Mouse (Mus musculus) testis, adult 10 weeks (tissue): Measurements from ENCODE around the gene Gsg1. TPM values are rescaled to one million over a fixed set of nuclear protein-coding genes. Genes with fewer than 3 reads are reported as not detected.

Experiments used
- polyA plus RNA-seq: library from polyadenylated mRNA; stranded (reverse); fragments of 350-450 nt; fragmentation: Illumina TruSeq; extraction: RNeasy Lipid Tissue Mini Kit (QIAGEN cat#74804); gene quantifications from one replicate; pipeline ENCODE4 v1.2.3, GENCODE M21; 2014; ENCODE audit warnings: low read depth, low replicate concordance

The Gsg1 gene
- polyA plus RNA-seq, result 184 TPM

DNA sequence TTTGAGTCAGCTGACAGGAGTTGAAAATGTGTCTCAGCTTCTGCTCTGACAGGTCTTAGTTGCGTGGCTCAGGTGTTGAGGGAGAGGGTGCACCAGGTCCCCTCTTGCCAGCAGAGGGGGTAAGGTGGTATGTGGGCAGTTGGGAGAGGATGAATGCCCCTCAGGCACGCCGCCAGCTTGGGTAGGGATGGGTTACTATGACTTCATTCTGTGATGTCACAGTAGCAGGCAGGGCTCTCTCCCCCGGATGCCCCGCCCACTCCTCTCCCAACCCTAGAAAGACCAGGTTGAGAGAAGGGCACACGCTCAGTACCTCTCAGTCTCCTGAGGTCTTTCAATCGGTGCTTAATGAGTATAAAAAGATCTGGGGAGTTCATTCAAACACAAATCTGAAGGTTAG lies at the start of gene Gsg1:
TSS of gene Gsg1 (minus strand) at position 199 of the 400 bp plus-strand sequence.

DNA sequence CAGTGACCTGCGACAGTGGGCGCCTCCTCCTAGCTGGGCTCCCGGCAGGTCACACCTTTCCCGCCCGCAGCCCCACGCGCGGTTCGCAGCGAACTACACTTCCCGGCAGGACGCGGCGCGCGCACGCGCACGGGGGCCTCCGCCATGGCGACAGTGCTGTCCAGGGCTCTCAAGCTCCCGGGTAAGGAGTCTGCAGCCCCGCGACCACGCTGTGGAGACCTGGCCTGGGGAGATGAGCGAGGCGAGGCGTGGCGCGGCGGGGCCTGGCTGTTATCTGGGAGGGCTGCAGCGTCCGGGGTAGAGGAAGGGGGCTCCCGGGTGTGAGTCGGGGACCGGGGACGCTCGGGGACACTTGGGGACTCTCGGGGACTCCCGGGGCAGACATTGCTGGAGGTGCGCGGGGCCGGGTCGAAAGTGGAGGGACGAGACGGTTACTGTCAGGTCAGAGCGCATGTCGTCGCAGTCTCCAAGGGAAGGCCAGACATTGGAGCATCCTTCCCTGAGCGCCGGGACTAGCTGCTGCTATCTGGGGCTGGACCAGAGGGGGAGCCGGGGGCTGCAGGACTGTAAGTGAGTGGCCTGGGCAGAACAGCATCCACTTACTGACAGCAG lies 56.1 kb downstream of the Gsg1 start, which contains the start of the genes Fam234b and Hebp1:
TSS of gene Fam234b (plus strand) at position 57 of the 612 bp plus-strand sequence.
TSS of gene Hebp1 (minus strand) at position 102 of the 612 bp plus-strand sequence.

Other genes with a start within 250 kb of the Gsg1 start
- 73.5 TPM for gene Ddx47, start 242.7 kb downstream of the Gsg1 start, polyA plus RNA-seq
- gene Gprc5a, start 188.7 kb downstream of the Gsg1 start, polyA plus RNA-seq, result not detected
- not detected for gene Gprc5d, start 136.1 kb downstream of the Gsg1 start, polyA plus RNA-seq
- 10.4 TPM for gene Fam234b, start 56.4 kb downstream of the Gsg1 start, polyA plus RNA-seq
- 1.2 TPM for gene Hebp1, start 56.3 kb downstream of the Gsg1 start, polyA plus RNA-seq
- 233 TPM for gene Pbp2, start 56.1 kb upstream of the Gsg1 start, polyA plus RNA-seq
- gene Emp1, start 108.2 kb upstream of the Gsg1 start, polyA plus RNA-seq, result 4.5 TPM